Mouse (Mus musculus): ENCODE data around the gene Auts2.

The Auts2 gene

GRCm38 (mm10) chr5:132388746-132389145, 154.4 kb downstream of the Auts2 start:
- DNase-seq (ENCODE audit: low spot score) = no peak

GRCm38 (mm10) chr5:132385244-132385855, 157.8 kb downstream of the Auts2 start:
- no peak for DNase-seq (ENCODE audit: low spot score)

GRCm38 (mm10) chr5:132380261-132380660, 162.9 kb downstream of the Auts2 start:
- DNase-seq (ENCODE audit: low spot score) = no peak

GRCm38 (mm10) chr5:132378977-132379376, 164.2 kb downstream of the Auts2 start:
- DNase-seq (ENCODE audit: low spot score) = no peak

- no peak for DNase-seq (ENCODE audit: low spot score)
Measured at GRCm38 (mm10) chr5:132375130-132375529, 168.0 kb downstream of the Auts2 start.

- no peak for DNase-seq (ENCODE audit: low spot score)
Measured at GRCm38 (mm10) chr5:132373471-132374075, 169.6 kb downstream of the Auts2 start.

GRCm38 (mm10) chr5:132372605-132373004, 170.5 kb downstream of the Auts2 start:
- DNase-seq (ENCODE audit: low spot score) = no peak

- DNase-seq (ENCODE audit: low spot score) = no peak
Measured at GRCm38 (mm10) chr5:132368678-132369088, 174.5 kb downstream of the Auts2 start.

GRCm38 (mm10) chr5:132361276-132361675, 181.9 kb downstream of the Auts2 start:
- no peak for DNase-seq (ENCODE audit: low spot score)

- DNase-seq (ENCODE audit: low spot score) = no peak
Measured at GRCm38 (mm10) chr5:132357726-132358125, 185.4 kb downstream of the Auts2 start.

GRCm38 (mm10) chr5:132355935-132356334, 187.2 kb downstream of the Auts2 start:
- DNase-seq (ENCODE audit: low spot score) = no peak

- DNase-seq (ENCODE audit: low spot score) = no peak
Measured at GRCm38 (mm10) chr5:132352437-132352836, 190.7 kb downstream of the Auts2 start.

- no peak for DNase-seq (ENCODE audit: low spot score)
Measured at GRCm38 (mm10) chr5:132351139-132351538, 192.0 kb downstream of the Auts2 start.

GRCm38 (mm10) chr5:132341315-132341714, 201.8 kb downstream of the Auts2 start:
- no peak for DNase-seq (ENCODE audit: low spot score)

GRCm38 (mm10) chr5:132337677-132338076, 205.5 kb downstream of the Auts2 start:
- no peak for DNase-seq (ENCODE audit: low spot score)

GRCm38 (mm10) chr5:132335719-132336118, 207.4 kb downstream of the Auts2 start:
- no peak for DNase-seq (ENCODE audit: low spot score)

- no peak for DNase-seq (ENCODE audit: low spot score)
Measured at GRCm38 (mm10) chr5:132334796-132335195, 208.3 kb downstream of the Auts2 start.

GRCm38 (mm10) chr5:132333744-132334143, 209.4 kb downstream of the Auts2 start:
- DNase-seq (ENCODE audit: low spot score) = no peak

GRCm38 (mm10) chr5:132332521-132332920, 210.6 kb downstream of the Auts2 start:
- no peak for DNase-seq (ENCODE audit: low spot score)

GRCm38 (mm10) chr5:132329171-132329936, 213.8 kb downstream of the Auts2 start:
- no peak for DNase-seq (ENCODE audit: low spot score)

- no peak for DNase-seq (ENCODE audit: low spot score)
Measured at GRCm38 (mm10) chr5:132324246-132324883, 218.8 kb downstream of the Auts2 start.

GRCm38 (mm10) chr5:132323608-132324007, 219.5 kb downstream of the Auts2 start:
- DNase-seq (ENCODE audit: low spot score) = no peak

- DNase-seq (ENCODE audit: low spot score) = no peak
Measured at GRCm38 (mm10) chr5:132322971-132323370, 220.2 kb downstream of the Auts2 start.

Data from spleen, adult 12 weeks (tissue).